Mouse (Mus musculus) erythroblast, embryonic 14.5 days (primary cell): ENCODE measurements at regions not wholly inside any gene's neighbourhood (a gene's known extent, or its start where the extent isn't known, plus 50 kb on each side); places are given as distances from the start of the nearest gene placed in this dataset.

Source experiments
- H3K27me3 ChIP-seq: 2 replicates; pipeline ENCODE4 v1.6.1; 2012; ENCODE audit warnings: inconsistent platforms; ENCODE audit not compliant: control insufficient read depth
- H3K36me3 ChIP-seq: 2 replicates; pipeline ENCODE4 v1.6.1; 2012; ENCODE audit warnings: mild to moderate bottlenecking, inconsistent platforms; ENCODE audit not compliant: control insufficient read depth
- H3K4me1 ChIP-seq: 2 replicates; pipeline ENCODE4 v1.6.1; 2012; ENCODE audit warnings: inconsistent platforms; ENCODE audit not compliant: control insufficient read depth
- H3K4me3 ChIP-seq: replicated peaks from 2 replicates; pipeline ENCODE3; 2012; ENCODE audit warnings: moderate library complexity, mild to moderate bottlenecking, inconsistent platforms
- H3K9me3 ChIP-seq: 2 replicates; pipeline ENCODE4 v1.6.1; 2012; ENCODE audit warnings: low read length, inconsistent platforms, mixed read lengths; ENCODE audit not compliant: control insufficient read depth
- GATA1 ChIP-seq: IDR thresholded peaks from 2 replicates; pipeline ENCODE4 v1.6.1; 2012; ENCODE audit warnings: low read length, inconsistent platforms, mixed read lengths
- TAL1 ChIP-seq: IDR thresholded peaks from 3 replicates; pipeline ENCODE4 v1.6.1; 2012; ENCODE audit warnings: low read length, inconsistent platforms, mixed read lengths

DNA sequence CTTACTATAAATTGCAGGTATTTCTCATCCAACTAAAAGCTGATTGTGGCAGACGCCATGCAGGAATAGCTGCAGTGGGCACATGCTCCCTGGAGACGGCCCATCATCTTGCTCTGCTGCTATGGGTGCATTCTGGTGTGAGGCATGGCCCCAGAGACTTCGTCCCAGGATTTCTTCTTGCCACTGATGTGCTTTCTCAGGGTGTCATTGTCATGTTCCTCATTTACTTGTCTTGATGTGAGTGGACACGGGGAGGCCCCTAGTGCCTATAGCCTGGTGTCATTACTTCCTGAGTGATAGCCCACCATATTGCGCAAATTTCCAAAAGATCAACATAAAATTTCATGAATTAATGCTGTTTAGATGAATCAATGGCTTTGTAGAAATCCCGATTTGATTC, 336.5 kb downstream of the Gm49356 start:
- Histone ChIP-seq H3K4me1 (no peaks in the 10 kb centered on the region), H3K4me3 (no peak overlapping the region), H3K27me3 (no peaks in the 10 kb centered on the region), H3K9me3 (no peaks in the 10 kb centered on the region), H3K36me3 (no peaks in the 10 kb centered on the region)
- TF ChIP-seq GATA1 (no peak), TAL1 (no peak)

DNA sequence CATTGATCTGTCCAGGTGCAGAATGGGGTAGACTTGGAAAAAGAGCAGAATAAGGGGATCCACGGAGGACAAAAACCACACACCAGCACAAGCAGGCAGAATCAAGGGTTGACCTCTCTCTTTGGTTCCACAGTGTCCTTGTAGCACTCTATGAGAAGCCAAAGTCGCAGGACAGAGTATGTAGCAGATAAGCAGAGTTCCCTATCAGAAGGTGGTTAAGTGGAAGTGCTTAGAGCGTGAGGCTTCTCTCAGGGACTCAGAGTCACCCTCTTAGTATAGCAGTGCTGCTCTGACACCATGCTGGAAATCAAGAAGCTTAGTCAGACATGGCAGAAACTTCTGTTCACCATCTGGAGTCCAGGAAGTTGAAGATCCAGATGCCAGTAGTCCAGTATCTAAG, 338.2 kb downstream of the Gm49356 start:
- Histone ChIP-seq H3K27me3 (no peaks in the 10 kb centered on the region), H3K36me3 (no peaks in the 10 kb centered on the region), H3K9me3 (no peaks in the 10 kb centered on the region), H3K4me1 (no peaks in the 10 kb centered on the region), H3K4me3 (no peak overlapping the region)
- TF ChIP-seq GATA1 (no peak), TAL1 (no peak)

DNA sequence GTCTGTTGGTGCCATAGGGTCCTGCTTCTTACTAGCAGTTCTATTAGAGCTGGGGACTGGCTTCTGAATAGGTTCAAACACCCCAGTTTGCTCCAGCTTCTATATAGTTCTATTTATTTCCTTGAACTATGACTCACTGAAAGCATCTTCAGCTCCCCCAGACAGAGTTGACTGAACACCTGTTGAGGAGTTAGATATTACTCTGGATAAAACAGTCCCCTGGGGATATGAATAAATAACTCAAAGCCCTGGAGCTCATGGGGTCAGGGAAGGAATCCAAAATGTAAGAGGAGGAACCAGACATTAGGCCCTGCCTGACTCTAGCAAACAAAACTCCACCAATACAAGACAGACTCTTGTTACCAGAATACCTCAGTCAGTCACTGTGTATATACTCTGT, 341.4 kb downstream of the Gm49356 start:
- no peaks in the 10 kb centered on the region for H3K4me1 ChIP-seq
- no peaks in the 10 kb centered on the region; the same call in 1 of the 2 replicates for H3K9me3 ChIP-seq
- H3K27me3 ChIP-seq = no peaks in the 10 kb centered on the region
- no peaks in the 10 kb centered on the region for H3K36me3 ChIP-seq
- no peak overlapping the region for H3K4me3 ChIP-seq
- TF ChIP-seq GATA1 (no peak), TAL1 (no peak)

DNA sequence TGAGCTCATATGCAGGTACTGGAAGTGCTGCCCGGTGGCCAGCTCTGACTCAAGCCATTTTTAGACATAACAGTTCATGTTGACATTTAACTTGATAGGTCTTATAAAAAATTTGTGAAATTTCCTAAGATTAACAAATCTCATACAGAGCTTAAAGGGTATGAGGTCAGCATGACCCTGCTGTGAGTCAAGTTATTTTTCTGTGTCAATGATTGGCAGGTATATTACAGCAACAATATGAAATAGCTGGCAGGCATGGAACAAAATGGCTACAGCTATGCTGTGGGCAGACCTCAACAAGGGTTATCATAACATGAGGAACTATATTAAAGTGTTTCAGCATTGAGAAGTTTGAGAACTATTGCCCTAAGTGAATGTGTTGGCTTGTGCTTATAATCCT, 342.6 kb downstream of the Gm49356 start:
- Histone ChIP-seq H3K27me3 (no peaks in the 10 kb centered on the region), H3K9me3 (no peaks in the 10 kb centered on the region; the same call in 1 of the 2 replicates), H3K36me3 (no peaks in the 10 kb centered on the region), H3K4me3 (no peak overlapping the region), H3K4me1 (no peaks in the 10 kb centered on the region)
- TF ChIP-seq GATA1 = no peak
- no peak for TF ChIP-seq TAL1

DNA sequence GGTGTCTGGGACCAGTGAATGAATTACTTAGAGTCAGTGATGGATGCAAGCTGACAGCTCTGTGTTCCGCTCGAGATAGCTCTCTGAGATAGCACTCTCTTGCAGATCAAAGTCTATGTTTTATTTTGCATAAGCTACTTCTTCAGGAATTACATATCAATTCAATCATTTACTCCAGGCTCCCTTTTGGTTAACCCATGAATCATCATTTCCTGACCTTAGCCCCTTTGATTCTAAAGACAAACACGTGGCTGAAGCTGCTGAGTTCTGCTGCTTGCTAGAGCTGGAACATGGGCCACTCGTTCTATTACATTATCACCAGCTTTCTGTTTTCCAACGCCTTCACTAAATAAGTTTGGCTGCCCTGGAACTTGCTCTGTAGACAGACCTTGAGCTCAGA, 343.2 kb downstream of the Gm49356 start:
- TF ChIP-seq GATA1 (no peak), TAL1 (no peak)
- no peaks in the 10 kb centered on the region; the same call in 1 of the 2 replicates for H3K9me3 ChIP-seq
- H3K27me3 ChIP-seq = no peaks in the 10 kb centered on the region
- H3K4me1 ChIP-seq = no peaks in the 10 kb centered on the region
- no peak overlapping the region for H3K4me3 ChIP-seq
- no peaks in the 10 kb centered on the region for H3K36me3 ChIP-seq

DNA sequence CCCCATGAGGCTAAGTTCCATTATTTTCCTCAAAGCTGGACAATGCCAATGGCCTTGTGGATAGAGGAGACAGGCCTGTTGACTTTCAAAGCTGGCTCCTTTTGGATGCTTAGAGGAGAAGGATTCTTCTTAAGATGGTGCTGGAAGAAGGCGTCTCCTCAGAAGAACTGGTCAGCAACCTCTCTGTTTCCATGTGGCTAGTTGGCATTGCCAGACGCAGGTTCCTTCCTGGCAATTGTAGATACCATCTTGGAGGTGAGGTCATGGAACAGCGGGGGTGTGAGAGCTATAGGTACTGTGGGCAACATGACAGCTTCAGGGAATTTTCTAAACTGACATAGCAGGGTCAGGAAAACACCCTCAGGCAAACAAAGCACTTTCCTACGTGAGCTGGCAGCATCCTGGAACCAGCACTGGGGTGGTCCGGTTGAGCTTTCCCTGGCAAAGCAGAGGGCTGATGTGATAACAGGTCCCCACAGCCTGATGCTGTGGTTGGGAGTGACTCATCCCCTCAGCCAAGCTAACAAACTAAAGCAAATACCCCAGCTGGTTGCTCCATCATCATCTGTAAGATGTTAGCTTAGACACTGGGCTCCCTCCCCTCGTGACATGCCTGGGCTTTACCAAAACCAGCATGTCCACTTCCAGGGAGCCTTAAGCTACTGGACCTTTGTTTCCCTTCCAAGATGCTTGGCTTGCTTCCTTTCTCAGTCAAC, 348.5 kb downstream of the Gm49356 start:
- Histone ChIP-seq H3K36me3 (no peaks in the 10 kb centered on the region), H3K9me3 (no peaks in the 10 kb centered on the region; the same call in 1 of the 2 replicates), H3K27me3 (no peaks in the 10 kb centered on the region), H3K4me3 (no peak overlapping the region), H3K4me1 (no peaks in the 10 kb centered on the region)
- TF ChIP-seq TAL1 (no peak), GATA1 (no peak)

DNA sequence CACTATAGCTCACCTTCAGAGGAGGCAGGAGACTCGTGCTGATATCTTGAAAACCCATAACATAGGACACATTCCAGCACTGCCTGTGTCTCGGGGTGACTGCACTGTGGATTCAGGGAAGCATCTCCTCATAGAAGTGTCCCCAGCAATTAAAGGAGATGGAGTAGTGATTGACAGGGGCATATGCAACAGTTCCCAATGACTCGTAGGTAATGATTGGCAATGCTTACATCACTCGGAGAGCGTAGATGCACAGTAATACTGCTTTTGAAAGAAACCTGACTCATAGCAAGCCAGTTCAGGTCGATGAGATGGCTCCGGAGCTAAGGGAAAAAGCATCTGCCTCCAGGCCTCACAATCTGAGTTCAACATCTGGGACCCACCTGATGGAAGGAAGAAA, 352.7 kb downstream of the Gm49356 start:
- no peaks in the 10 kb centered on the region for H3K36me3 ChIP-seq
- no peaks in the 10 kb centered on the region for H3K9me3 ChIP-seq
- TF ChIP-seq TAL1 = no peak
- no peak for TF ChIP-seq GATA1
- no peaks in the 10 kb centered on the region for H3K27me3 ChIP-seq
- H3K4me3 ChIP-seq = no peak overlapping the region
- H3K4me1 ChIP-seq = no peaks in the 10 kb centered on the region

DNA sequence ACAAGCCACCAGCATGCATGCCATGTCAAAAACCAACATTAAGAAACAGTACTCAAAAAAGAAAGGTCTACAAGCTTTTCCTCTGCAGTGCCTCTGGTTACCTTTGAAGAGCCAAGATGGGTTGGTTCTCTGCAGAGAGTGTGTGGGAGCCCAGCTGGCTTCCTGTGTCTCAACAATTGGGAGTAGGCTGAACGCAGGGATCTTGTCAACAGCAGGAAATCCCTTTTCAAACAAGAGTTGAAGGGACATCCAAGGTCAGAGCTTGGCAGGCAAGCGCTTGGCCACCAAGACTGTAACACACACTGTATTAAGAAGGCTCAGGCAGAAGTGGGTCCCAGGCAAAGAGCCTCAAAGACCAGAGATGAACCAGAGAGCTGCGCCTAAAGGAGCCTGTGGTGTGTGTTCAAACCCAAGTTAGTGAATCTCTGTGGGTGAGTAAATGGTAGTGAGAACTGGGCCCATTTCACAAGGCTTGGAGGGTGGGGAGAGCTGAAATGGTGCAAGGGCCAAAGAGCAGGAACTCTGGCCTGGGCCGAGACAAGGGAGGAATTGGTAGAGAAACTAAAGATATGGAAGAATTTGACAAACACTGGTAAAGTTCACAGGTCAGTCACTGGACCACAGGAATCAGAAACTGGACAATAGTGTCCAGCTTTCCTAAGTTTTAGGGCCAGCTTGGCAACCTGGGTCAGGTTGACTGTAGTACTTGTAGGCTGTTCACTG, 357.0 kb downstream of the Gm49356 start:
- TF ChIP-seq TAL1 = no peak
- no peak for TF ChIP-seq GATA1

DNA sequence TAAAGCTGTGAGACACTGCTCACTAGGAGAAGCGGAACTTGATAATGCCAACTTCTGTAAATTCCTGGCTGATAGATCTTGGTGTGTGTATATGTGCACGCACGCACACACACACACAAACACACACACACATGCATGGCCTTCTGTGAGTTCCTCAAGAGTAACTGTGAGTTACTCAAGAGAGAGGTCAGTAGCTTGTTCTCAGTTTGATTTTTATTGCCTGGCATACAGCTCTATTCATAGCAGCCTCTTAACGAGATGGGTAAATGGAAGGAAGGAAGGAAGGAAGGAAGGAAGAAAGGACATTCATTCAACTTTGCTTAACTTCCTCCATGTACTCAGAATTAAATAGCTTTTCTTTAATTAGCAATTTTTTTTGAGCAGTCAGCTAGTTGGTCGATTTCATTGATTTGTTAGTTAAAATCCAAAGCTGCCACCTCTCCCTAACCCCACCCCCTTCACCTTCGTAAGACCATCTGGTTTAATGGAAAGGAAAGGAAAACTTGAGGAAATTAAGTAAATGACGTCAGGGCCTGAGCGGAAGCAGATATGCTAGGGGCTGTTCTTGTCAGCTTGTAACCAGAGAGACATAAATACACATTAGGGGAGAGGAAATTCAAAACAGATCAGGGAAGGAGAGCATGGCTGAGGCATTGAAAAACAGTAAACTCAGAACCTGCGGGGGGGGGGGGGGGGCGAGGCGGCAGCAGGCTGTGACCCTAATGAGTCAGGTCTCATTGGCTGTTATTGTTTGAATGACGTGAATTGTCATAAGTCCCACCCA, 359.6 kb downstream of the Gm49356 start:
- Histone ChIP-seq H3K27me3 (no peaks in the 10 kb centered on the region), H3K36me3 (no peaks in the 10 kb centered on the region), H3K4me3 (no peak overlapping the region), H3K4me1 (no peaks in the 10 kb centered on the region), H3K9me3 (no peaks in the 10 kb centered on the region)
- TF ChIP-seq TAL1 = no peak
- no peak for TF ChIP-seq GATA1

More for the DNA sequence above, 357.0 kb downstream of the Gm49356 start:
- Histone ChIP-seq H3K4me1 (no peaks in the 10 kb centered on the region), H3K36me3 (no peaks in the 10 kb centered on the region), H3K27me3 (no peaks in the 10 kb centered on the region), H3K4me3 (no peak overlapping the region), H3K9me3 (no peaks in the 10 kb centered on the region)
